Mouse (Mus musculus) A20 (cell line): ENCODE measurements at regions not wholly inside any gene's neighbourhood (a gene's known extent, or its start where the extent isn't known, plus 50 kb on each side); places are given as distances from the start of the nearest gene placed in this dataset.
A peak's percentile ranks its signal among the peaks of the same experiment; 100 is the strongest.
"Not testable (repeated sequence)": the region's sequence is repeated elsewhere in the genome, so short reads cannot be mapped to it uniquely, and the experiment has no call there.

ENCODE experiments used
- DNase-seq: peaks from one replicate; pipeline ENCODE4 v3.0.0-alpha.2; 2011; ENCODE audit warnings: low read depth, low spot score

GRCm38 (mm10) chr13:31050160-31050788 is 76.3 kb downstream of the Gm5447 start:
- no peak for DNase-seq

GRCm38 (mm10) chr13:31051586-31051985 is 77.6 kb downstream of the Gm5447 start:
- DNase-seq, result not testable (repeated sequence)

- DNase-seq, result no peak
These were observed 80.4 kb downstream of the Gm5447 start for GRCm38 (mm10) chr13:31054356-31054755.

GRCm38 (mm10) chr13:31055376-31056083 is 81.5 kb downstream of the Gm5447 start:
- no peak for DNase-seq

- DNase-seq, result peak; percentile 12
These were observed 82.3 kb downstream of the Gm5447 start for GRCm38 (mm10) chr13:31056154-31056871.

GRCm38 (mm10) chr13:31060916-31061431 is 87.0 kb downstream of the Gm5447 start:
- no peak for DNase-seq

GRCm38 (mm10) chr13:31068343-31068742 is 94.3 kb downstream of the Gm5447 start:
- peak; percentile 18 for DNase-seq

GRCm38 (mm10) chr13:31076541-31076940 is 102.5 kb downstream of the Gm5447 start:
- no peak for DNase-seq

GRCm38 (mm10) chr13:31078751-31079150 is 104.7 kb downstream of the Gm5447 start:
- DNase-seq, result no peak

- no peak for DNase-seq
These were observed 106.2 kb downstream of the Gm5447 start for GRCm38 (mm10) chr13:31080215-31080614.

GRCm38 (mm10) chr13:31082448-31083140 is 108.6 kb downstream of the Gm5447 start:
- DNase-seq, result peak; percentile 78

- no peak for DNase-seq
These were observed 127.0 kb downstream of the Gm5447 start for GRCm38 (mm10) chr13:31101051-31101450.

GRCm38 (mm10) chr13:31107434-31107833 is 133.4 kb downstream of the Gm5447 start:
- no peak for DNase-seq

- DNase-seq, result no peak
These were observed 135.2 kb downstream of the Gm5447 start for GRCm38 (mm10) chr13:31109231-31109630.

GRCm38 (mm10) chr13:31122689-31123088 is 148.7 kb downstream of the Gm5447 start:
- peak; percentile 37 for DNase-seq

GRCm38 (mm10) chr13:31124547-31125216 is 150.7 kb downstream of the Gm5447 start:
- DNase-seq, result no peak

GRCm38 (mm10) chr13:31132501-31132900 is 158.5 kb downstream of the Gm5447 start:
- peak; percentile 65 for DNase-seq

- DNase-seq, result no peak
These were observed 165.7 kb downstream of the Gm5447 start for GRCm38 (mm10) chr13:31139686-31140085.

- DNase-seq, result no peak
These were observed 173.3 kb downstream of the Gm5447 start for GRCm38 (mm10) chr13:31147323-31147722.

GRCm38 (mm10) chr13:31154066-31154465 is 180.1 kb downstream of the Gm5447 start:
- no peak for DNase-seq

- no peak for DNase-seq
These were observed 190.0 kb downstream of the Gm5447 start for GRCm38 (mm10) chr13:31163878-31164495.
